Mouse (Mus musculus): Measurements from ENCODE around the gene Fkbp3.

Gene Fkbp3

GRCm38 (mm10) chr12:65022842-65023241 lies 51.0 kb downstream of the Fkbp3 start:
- no peak for DNase-seq
